Mouse (Mus musculus): ENCODE results near the gene Klc3.

The Klc3 gene

DNA sequence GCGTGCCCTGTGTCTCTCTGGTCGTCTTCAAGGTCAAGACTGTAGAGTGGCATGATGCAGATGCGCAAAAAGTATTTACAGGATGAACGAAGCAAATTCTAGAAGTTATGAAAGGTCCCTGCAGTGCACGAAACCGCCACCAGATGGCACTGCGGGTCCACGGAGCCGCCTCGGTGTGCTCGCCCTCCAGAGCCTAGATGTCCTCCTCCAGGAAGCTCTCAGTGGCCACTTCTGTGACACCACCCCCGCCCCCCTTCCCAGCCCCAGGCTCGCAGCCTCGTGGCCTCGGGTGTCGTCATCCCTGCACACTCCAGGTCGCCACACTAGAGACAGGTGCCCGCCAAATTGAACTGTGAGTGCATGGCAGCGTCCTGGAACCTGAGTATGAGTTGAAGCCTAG, 1.5 kb upstream of the Klc3 start:
- peak; percentile 88 for DNase-seq

DNA sequence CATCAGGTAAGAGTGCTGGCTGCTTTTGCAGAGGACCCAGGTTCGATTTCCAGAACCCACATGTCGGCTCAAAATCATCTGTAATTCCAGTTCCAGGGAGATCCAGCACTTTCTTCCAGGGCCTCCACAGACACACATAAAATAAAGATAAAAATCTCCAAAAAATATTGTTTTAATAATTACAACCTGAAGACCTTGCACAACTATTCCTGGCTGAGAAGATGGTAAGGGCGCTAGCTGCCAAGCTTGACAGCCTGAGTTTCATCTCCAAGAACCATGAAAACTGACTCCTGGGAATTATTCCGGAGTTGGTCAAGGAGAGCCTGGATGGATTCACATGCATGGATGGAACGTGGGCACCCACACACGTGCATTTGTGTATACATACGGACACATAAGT, 572 bp upstream of the Klc3 start, which contains the start of gene Ckm:
Gene Ckm, plus strand, starts transcription at position 301 of the 400 bp plus-strand sequence.
- DNase-seq = no peak

DNA sequence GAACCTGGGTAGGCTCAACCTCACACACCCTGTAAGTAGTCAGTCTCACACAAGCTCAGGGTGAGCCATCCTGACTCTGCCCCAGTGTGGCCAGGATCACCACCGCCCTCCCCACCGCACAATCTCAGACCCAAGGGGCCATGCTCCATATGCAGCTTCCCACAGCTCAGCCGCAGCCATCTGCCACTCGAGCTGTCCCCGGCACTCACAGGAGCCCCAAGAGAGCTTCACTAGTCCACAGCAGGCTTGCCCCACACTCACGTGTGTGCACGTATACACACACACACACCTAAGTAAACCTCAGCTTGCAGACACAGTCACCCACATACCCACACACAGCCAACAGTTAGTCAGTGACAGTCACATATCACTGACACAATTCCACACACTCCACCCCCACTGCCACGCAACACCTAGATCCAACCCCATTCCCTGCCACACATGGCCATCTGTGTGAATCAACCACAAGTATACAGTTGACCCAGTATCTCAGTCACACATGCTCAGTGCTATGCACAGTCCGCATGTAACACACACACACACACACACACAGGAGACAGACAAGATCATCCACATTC, 1.3 kb downstream of the Klc3 start:
- DNase-seq = no peak

DNA sequence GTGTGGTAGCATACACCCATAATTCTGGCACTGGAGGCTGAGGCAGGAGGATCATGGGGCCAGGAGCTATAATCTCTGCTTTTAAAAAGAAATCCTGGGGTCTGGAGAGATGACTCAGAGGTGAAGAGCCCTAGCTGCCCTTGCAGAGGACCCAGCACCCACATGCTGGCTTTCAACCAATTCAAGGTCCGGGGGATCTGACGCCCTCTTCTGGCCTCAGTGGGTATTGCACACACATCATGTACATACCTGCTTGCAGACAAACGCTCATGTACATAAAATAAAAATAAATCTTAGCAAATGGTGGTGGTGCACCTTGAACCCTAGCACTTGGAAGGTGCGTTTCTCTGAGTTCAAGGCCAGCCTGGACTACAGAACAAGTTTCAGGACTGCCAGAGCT, 3.0 kb downstream of the Klc3 start:
- DNase-seq = no peak

DNA sequence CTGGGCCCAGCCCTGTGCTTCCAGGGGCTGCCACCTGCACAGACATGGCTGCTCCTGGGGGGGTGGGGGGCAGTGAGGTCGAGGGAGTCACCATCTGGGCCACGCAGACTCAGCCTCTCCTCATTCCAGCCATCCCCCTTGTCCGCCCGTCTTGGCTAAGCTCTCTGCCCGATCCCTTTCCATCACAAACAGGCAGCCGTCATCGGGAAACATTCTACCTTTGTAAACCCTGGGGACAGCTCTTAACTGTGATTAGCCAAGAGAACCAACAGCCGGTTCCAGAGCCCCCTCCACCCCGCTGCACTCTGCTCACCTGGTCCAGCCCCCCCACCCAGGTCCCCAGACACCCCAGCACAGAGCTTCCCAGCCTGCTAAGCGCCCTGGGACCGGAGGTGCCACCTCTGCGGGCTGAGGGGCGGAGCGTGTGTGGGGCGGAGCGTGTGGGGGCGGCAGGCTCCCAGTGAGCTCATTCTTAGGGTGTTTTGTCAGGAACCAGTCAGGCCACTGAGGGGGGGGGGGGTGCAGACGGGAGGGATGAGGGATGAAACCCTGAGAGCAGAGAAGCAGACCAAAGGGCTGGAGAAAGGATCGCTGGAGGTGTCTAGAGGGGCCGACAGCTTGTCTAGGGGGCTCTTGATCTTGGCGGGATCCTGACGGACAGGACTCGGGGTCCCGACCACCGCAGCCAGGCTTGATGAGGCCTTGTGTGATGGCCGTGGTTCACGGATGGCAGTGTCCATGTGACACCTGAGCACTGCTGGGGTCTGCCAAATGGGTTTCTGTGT, 4.2 kb downstream of the Klc3 start:
- DNase-seq = peak; percentile 83

DNA sequence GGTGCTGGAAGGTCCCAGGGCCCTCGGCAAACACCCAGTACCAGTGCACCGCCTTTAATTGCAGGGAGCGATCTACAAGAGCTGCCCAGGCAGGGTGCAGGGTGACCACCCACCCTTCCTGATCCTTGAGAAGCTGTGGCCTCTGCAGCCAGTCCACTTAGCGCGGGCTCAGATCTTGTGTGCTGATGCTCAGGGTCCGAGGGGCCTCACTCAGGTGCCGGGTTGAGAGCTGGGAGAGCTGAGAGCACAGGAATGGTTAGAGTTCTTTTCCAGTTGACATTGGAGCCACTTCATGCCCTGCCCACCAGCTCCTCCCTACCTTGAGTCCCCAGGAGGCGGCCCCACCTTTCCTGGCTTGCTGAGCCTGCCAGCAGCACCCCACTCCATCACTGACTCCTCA, 9.4 kb downstream of the Klc3 start:
- DNase-seq = no peak

DNA sequence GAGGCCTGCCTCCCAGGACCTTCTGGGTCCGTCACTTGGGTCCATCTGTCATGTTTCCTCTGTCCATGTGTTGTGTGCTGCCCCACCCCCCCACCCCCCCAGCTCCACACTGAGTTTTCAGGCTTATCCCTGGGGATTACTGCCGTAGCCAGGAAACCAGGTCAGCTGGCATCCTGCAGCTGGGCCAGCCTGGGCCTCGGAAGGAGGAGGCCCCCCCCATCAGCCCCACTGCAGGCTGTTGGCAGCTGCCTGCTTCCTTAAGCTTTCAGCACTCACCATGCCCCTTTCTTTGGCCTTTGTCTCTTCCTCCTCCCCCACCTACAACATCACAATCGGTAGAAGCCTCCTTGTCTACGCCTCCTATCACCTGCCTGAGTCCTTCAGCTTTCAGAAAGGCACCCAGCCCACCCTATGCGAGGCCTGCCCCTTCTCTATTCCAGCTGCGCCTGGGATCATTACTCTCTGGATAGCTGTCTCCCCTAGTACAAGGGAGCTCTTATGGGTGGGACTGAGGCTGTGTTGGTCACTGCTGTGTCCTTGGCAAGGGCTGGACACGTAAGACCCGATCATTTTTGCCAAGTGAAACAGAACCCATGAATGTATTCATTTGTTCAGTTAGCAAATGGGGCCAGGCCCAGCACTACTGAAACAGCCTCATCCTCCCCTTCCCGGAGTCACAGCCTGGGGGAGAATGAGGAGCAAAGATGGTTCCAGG, 15.0 kb downstream of the Klc3 start:
- no peak for DNase-seq

DNA sequence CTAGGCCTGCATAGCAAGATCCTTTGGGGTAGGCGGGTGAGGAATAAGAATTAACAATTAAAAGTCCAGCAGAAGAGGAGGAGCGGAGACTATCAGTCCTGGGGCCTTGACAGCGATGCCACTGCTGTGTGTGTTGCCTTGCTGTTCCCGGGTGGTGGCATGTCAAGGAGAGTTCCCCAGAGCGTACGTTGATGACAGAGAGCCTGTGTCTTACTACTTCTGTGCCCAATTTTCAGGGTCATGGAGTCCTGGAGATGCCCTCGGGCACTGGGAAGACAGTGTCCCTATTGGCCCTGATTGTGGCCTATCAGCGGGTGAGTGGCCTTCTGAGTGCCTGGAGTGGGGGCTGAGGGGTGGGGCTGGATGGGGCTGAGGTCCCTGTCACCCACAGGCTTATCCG, 20.2 kb downstream of the Klc3 start:
- no peak for DNase-seq

DNA sequence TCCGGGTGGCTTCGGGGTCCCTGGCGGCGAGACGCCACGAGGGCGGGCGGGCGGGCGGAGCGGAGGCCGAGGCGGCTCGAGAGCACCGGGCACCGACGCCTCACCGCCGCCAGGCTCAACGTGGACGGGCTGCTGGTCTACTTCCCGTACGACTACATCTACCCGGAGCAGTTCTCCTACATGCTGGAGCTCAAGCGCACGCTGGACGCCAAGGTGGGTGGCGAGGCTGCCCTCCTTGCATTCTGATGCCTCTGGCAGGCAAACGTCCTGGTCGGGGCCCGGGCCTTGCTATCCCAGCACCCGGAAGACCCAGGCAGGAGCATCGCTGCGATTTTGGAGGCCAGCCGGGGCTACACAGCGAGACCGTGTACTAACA, 21.8 kb downstream of the Klc3 start:
- DNase-seq = peak; percentile 32

DNA sequence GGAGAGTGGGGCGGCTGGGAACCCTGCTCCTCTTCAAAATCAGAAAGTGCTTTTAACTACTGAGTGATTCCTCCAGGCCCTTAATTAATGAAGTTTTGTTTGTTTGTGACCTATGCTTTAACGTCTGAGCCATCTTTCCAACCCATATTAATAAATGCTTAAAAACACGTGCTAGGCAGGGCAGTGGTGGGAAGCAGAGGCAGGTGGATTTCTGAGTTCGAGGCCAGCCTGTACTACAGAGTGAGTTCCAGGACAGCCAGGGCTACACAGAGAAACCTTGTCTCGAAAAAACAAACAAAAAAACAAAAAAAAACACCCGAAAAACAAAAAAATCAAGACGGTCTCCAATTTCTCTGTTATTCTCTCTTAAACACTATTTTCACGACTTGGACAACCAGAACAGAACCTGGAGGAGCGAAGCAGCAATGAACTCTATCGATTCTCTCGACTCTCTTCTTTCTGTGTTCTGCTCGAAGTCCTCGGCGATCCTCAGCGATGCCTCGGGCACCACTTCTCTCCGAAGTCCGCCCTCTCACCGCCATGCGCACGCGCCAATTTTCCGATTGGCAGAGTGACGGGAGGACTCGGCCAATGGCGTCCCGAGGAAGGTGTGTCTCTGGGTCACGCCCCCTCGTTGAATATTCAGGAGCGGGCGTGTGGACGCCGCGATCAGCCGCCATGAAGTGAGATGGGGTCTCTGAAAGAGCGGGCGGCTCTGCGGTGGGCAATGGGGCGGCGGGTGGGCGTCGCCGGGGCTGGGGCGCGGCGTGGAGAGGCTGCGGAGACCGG, 22.3 kb downstream of the Klc3 start, which contains the start of gene Ercc2:
Gene Ercc2, plus strand, starts transcription at position 634 of the 789 bp plus-strand sequence.
- DNase-seq = peak; percentile 100

DNA sequence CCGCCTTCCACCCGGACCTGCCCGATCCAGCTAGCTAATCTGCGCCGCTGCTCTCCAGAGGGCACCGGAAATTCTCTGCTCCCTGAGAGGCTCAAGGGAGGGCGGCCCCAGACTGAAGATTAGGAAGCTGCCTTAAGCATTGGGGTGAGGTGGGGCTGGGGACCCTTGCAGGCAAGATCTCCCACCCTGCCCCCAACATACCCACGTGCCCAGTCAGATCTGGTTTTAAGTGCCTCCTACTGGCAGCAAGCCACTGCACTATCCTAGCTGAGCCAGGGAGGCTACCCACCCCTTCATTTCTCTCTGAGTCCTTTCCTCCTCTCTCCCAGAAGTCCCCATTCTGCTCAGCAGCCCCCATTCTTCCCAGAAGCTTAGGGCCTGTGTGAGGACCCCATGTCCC, 25.9 kb downstream of the Klc3 start:
- DNase-seq = peak; percentile 36

DNA sequence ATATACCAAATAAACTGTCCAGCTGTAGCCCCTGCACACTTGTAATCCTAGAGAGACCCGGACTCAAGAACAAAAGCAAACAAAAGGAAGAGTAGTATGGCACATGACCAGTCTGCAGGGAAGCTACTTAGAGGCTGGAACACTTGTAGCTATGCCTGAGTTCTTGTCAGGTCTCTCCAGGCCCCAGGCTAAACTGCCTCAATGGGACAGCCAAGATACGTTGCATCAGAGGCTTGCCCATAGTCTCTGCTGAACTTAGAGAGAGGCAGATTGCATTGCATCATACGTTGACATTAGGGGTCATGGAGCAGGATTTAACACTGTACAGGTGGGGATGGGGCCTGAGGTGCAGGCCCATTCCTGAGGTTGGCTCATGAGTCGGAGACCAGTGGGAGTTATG, 27.9 kb downstream of the Klc3 start:
- no peak for DNase-seq

DNA sequence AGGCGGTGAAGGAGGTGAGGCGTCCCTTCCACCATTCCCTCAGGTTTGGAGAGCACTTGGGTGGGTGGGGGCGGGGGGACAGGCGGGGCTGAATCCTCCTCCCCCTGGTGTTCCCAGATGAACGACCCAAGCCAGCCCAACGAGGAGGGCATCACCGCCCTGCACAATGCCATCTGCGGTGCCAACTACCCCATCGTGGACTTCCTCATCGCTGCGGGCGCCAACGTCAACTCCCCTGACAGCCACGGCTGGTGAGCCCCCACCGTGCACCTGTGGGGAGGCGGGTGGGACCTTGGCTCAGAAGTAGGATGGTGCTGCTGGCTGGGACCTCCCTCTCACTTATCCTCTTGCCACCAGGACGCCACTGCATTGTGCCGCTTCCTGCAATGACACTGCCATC, 28.5 kb downstream of the Klc3 start:
- DNase-seq = no peak

DNA sequence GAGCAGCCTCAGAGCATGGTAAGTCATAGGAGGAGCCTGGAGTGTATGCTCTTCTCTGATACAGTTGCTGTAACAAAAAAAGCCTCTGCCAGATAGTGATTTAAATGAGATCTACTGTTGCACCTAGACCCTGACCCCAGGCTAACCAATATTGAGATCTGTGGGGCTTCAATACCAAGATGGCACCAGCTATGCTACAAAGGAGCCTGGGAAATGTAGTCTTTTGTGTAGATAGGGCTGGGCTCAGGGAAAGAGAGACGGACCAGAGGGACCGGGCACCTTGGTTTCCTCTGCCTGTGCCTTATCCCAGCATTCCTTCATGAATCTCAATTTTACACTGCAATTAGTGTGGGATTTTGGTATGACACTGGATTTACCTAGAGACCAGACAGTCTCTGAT, 30.5 kb downstream of the Klc3 start:
- no peak for DNase-seq

DNA sequence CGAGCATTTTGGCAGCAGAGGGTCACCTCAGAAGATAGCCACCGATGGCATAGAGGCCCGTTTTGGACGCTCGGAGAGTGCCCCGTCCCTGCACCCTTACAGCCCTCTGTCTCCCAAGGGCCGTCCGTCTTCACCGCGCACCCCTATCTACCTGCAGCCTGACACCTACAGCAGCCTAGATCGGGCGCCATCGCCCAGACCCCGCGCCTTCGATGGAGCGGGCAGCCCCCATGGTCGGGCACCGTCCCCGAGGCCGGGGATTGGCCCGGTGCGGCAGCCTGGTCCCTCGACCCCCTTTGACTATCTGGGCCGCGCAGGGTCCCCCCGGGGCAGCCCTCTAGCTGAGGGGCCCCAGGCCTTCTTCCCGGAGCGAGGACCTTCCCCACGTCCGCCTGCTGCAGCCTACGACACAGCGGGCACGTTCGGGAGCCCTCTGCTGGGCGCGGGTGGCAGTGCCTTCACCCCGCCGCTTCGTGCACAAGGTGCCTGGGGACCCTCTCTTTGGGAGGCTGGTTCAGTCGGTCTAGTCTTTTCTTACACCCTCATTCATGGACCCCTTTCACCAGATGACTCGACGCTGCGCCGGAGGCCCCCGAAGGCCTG, 34.0 kb downstream of the Klc3 start:
- DNase-seq = peak; percentile 70

DNA sequence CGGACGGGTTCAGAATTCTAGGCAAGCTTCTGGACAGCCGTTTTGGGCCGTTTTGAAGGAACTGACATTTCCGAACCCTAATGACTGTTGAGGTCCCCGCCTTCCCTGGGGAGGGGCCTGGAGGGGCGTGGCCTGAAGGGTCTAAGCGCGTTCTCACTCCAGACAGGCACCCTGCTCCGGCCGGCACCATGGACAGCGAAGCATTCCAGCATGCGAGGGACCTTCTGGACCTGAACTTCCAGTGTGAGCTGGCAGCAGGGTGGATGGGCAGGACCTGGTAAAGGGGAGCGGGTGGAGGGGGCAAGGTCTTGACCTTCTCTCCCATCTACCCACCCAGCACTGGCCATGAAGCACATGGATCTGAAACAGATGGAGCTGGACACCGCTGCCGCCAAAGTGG, 35.5 kb downstream of the Klc3 start:
- peak; percentile 86 for DNase-seq

DNA sequence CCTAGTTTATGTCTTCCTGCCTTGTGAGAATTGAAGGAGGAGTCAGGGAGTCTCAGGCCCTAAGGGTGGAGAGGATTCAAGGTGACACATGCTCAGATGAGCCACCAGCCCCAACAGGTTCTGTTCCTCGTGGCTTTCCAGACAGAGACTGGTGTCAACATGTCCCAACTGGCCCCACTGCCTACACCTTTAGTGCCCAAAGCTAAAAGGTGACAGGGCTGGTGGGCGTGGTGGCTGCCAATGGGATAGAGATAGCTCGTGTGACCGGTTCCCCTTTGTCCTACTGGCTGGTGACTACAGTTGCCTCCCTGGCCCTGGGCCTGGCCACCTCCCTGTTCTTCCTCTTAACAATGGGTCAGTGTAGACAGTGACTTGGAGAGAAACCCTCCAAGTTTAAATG, 38.5 kb downstream of the Klc3 start:
- DNase-seq = no peak

DNA sequence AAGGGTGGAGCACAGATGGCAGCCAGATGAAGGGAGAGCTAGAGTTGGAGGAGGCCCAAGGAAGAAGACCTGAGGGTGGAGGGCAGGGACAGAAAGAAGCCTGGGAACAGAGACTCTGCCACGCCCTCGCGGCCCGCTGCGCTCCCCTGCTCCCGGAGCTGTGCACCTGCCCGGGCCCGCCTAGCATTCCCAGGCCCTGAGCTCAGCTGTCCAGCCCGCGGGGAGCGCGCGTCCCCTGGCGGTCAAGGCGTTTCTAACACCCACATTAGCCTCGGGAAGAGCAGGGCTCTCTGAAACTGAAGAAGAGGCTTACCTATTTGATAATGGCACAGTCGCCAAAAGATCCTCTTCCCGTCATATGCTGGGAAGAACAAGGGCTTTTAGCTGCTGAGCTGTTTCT, 40.0 kb downstream of the Klc3 start:
- peak; percentile 82 for DNase-seq

DNA sequence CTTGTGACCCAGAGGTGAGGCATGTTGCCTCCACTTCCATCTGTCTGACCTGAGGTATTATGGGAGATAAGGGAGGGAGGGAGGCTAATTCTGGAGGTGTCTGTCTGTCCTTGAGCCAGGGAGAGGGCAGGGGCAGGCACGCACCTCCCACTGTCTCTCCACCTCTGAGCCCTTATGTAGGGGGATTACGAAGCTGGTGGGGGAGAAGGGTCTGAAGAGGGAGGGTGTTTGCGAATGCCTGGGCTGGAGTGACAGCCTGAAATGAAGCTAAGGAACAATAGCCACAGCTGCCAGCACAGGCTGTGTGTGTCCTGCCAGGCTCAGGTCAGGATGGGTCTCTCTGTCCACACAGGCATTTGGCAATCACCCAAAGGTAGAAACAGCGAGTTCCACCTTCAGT, 41.6 kb downstream of the Klc3 start:
- DNase-seq = no peak

DNA sequence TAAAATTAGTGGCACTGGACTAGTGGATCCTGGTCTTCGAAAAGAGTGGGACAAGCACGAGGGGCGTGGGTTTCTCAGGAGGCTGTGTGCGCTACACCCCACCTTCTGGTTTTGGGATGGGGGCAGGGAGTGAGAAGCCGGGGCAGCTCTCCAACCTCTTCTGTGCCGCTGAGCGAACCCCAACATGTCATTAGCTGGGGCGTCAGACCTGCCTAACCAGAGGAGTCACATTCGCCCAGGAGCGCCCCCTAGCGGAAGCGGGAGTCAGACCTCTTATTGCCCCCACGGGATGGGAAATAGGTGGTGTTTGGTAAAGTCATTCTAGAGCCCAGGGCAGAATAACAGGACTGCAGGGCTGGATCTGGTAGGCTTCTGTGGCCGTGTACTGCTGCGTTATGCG, 42.2 kb downstream of the Klc3 start:
- DNase-seq = peak; percentile 82

DNA sequence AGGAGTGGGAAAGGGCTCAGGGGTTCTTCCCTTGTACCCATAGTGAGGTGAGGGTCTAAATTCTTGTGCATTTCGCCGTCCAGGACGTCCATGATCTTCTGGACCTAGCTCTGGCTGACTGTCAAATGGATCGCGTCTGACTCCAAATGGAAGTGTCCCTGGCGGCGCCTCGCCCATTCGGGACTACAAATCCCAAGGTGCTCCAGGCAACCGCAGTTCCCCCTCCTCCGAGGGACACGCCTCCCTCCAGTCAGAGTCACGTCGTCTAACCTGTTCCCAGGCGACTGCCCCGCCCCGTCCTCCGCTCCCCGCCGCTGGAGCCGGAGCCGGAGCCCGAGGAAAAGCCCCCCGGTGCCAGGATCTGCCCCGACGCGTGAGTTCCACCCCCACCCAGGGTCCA, 43.0 kb downstream of the Klc3 start:
- DNase-seq = peak; percentile 96

DNA sequence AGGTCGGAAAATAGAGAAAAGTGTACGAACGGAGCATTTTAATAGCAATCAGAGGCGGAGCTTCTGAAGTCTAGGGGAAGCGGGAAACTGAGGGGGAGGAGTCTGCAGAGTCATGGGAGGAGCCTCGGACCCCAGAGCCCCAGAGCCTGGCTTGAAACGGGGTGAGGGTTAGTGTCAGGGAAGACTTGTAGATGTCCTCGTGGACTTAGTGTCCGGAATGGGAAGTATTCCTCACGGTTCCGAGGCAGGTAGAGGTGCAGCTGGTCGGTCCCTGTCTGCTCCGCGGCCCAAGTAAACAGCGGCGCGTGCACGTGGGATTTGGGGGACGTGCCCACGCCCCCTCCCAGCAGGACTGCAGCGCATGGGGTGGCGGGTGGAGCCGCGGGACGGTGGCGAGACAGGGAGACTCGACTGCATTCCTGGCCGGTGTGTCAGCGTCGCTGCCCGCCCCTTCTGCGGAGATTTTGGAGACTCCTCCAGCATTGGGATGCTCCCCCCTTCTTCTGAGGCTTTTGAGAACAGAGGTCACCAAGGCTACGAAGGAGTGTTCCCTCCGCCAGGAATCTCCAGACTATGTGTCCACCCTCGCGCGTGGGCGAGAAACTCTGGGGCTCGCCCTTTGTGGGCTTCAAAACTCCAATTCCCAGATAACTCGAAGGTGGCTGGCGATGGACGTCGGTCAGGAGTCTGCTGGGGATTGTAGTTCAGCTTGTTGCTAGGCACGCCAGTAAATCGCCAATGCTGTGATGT, 43.8 kb downstream of the Klc3 start:
- DNase-seq = peak; percentile 85

Measured in lung, postnatal 10 days (tissue).